Mouse (Mus musculus) embryonic facial prominence, embryonic 15.5 days (tissue): Measurements from ENCODE around the gene Grik3. TPM values are rescaled to one million over a fixed set of nuclear protein-coding genes. Genes with fewer than 3 reads are reported as not detected.

Experiments
- ATAC-seq: fragments of 200-750 bp; cut with Nextera tagmentation; 2 replicates; pipeline ENCODE4 v1.8.0; 2017; ENCODE audit warnings: low read depth, moderate TSS enrichment; ENCODE audit not compliant: insufficient number of reproducible peaks, low FRiP score, low TSS enrichment
- H3K27ac ChIP-seq: fragments of 300-500 bp; sonication (generic); replicated peaks from 2 replicates; pipeline ENCODE4 v1.5.1; 2015; ENCODE audit warnings: mild to moderate bottlenecking, inconsistent platforms
- H3K27me3 ChIP-seq: fragments of 300-500 bp; sonication (generic); 2 replicates; pipeline ENCODE4 v1.6.1; 2015; ENCODE audit warnings: inconsistent platforms
- H3K36me3 ChIP-seq: fragments of 300-500 bp; sonication (generic); 2 replicates; pipeline ENCODE4 v1.6.1; 2015; ENCODE audit warnings: mild to moderate bottlenecking, inconsistent platforms
- H3K4me1 ChIP-seq: fragments of 300-500 bp; sonication (generic); 2 replicates; pipeline ENCODE4 v1.6.1; 2015; ENCODE audit warnings: inconsistent platforms
- H3K4me2 ChIP-seq: fragments of 300-500 bp; sonication (generic); replicated peaks from 2 replicates; pipeline ENCODE4 v1.6.1; 2015; ENCODE audit warnings: mild to moderate bottlenecking, inconsistent platforms
- H3K4me3 ChIP-seq: fragments of 300-500 bp; sonication (generic); replicated peaks from 2 replicates; pipeline ENCODE4 v1.5.1; 2015; ENCODE audit warnings: mild to moderate bottlenecking, inconsistent platforms
- H3K9ac ChIP-seq: fragments of 300-500 bp; sonication (generic); 2 replicates; pipeline ENCODE4 v1.6.1; 2015; ENCODE audit warnings: inconsistent platforms
- H3K9me3 ChIP-seq: fragments of 300-500 bp; sonication (generic); replicated peaks from 2 replicates; pipeline ENCODE4 v1.6.1; 2016; ENCODE audit warnings: inconsistent platforms
- WGBS: fragments of 180-500 bp; shearing (Covaris S2); methylation state at CpG from one replicate; pipeline ENCODE4 v1.1.7; 2015; 5-methylcytosine and 5-hydroxymethylcytosine counted together
- microRNA-seq: library from miRNA; unstranded; fragments of <30 nt; microRNA quantifications from one replicate; pipeline ENCODE4, GENCODE M21; 2016; ENCODE audit warnings: borderline number of aligned reads
- polyA plus RNA-seq: library from polyadenylated mRNA; unstranded; fragments of >200 nt; fragmentation: Nextera tagmentation; extraction: Ambion mirVana; gene quantifications from 2 replicates; pipeline ENCODE4 v1.2.1, GENCODE M21; 2015

Gene Grik3
- polyA plus RNA-seq, 1 experiment from 2014 or later: 0.63 TPM

GRCm38 (mm10) chr4:125729305-125730220 lies 239.1 kb downstream of the Grik3 start:
- H3K9ac ChIP-seq: no peak overlapping the region
- no peaks in the 10 kb centered on the region for H3K9me3 ChIP-seq
- no peak overlapping the region for H3K27ac ChIP-seq
- no peaks in the 10 kb centered on the region for H3K36me3 ChIP-seq
- H3K4me1 ChIP-seq: peaks cover 19% of the 10 kb centered on the region
- peak overlapping the region; percentile 31 for H3K4me2 ChIP-seq
- H3K4me3 ChIP-seq: peak overlapping the region; percentile 22
- no peak for ATAC-seq
- WGBS: 5% methylated on average over 38 of the region's 38 CpGs
- H3K27me3 ChIP-seq: peaks cover 41% of the 10 kb centered on the region

- peaks cover 37% of the 10 kb centered on the region for H3K27me3 ChIP-seq
- no peak overlapping the region for H3K4me2 ChIP-seq
- no peaks in the 10 kb centered on the region for H3K36me3 ChIP-seq
- no peak for ATAC-seq
- 84% methylated on average over 6 of the region's 6 CpGs for WGBS
- no peak overlapping the region for H3K4me3 ChIP-seq
- H3K9ac ChIP-seq: no peak overlapping the region
- peaks cover 21% of the 10 kb centered on the region for H3K4me1 ChIP-seq
- H3K9me3 ChIP-seq: no peaks in the 10 kb centered on the region
- H3K27ac ChIP-seq: no peak overlapping the region
These were observed 240.3 kb downstream of the Grik3 start for GRCm38 (mm10) chr4:125730751-125731150.

- WGBS: 53% methylated on average over 4 of the region's 4 CpGs
- no peak overlapping the region for H3K27ac ChIP-seq
- no peaks in the 10 kb centered on the region; the same call in none of the 2 replicates for H3K27me3 ChIP-seq
- H3K4me1 ChIP-seq: 0 out of 2 replicates have a peak, but pooled peaks cover 2% of the 10 kb centered on the region
- no peaks in the 10 kb centered on the region for H3K36me3 ChIP-seq
- no peak overlapping the region for H3K9ac ChIP-seq
- ATAC-seq: no peak
- H3K4me2 ChIP-seq: no peak overlapping the region
- no peak overlapping the region for H3K4me3 ChIP-seq
- H3K9me3 ChIP-seq: no peaks in the 10 kb centered on the region
These were observed 246.3 kb downstream of the Grik3 start for GRCm38 (mm10) chr4:125736783-125737182.

- Histone ChIP-seq H3K36me3 (no peaks in the 10 kb centered on the region), H3K27ac (no peak overlapping the region), H3K27me3 (no peaks in the 10 kb centered on the region; the same call in 1 of the 2 replicates), H3K4me2 (no peak overlapping the region), H3K4me3 (no peak overlapping the region), H3K9me3 (no peaks in the 10 kb centered on the region), H3K9ac (no peak overlapping the region), H3K4me1 (0 out of 2 replicates have a peak, but pooled peaks cover 2% of the 10 kb centered on the region)
- 78% methylated on average over 4 of the region's 4 CpGs for WGBS
- ATAC-seq: no peak
These were observed 248.3 kb downstream of the Grik3 start for GRCm38 (mm10) chr4:125738825-125739224.

- Histone ChIP-seq H3K9me3 (no peaks in the 10 kb centered on the region), H3K4me2 (no peak overlapping the region), H3K36me3 (no peaks in the 10 kb centered on the region), H3K4me1 (no peaks in the 10 kb centered on the region), H3K4me3 (no peak overlapping the region), H3K9ac (no peak overlapping the region), H3K27me3 (no peaks in the 10 kb centered on the region; the same call in 1 of the 2 replicates), H3K27ac (no peak overlapping the region)
- no peak for ATAC-seq
- 86% methylated on average over 16 of the region's 16 CpGs for WGBS
These were observed 251.7 kb downstream of the Grik3 start for GRCm38 (mm10) chr4:125742162-125742571.

GRCm38 (mm10) chr4:125745902-125746301 lies 255.4 kb downstream of the Grik3 start:
- WGBS: 53% methylated on average over 3 of the region's 3 CpGs
- Histone ChIP-seq H3K9me3 (no peaks in the 10 kb centered on the region), H3K4me2 (no peak overlapping the region), H3K4me3 (no peak overlapping the region), H3K27me3 (no peaks in the 10 kb centered on the region), H3K27ac (no peak overlapping the region), H3K4me1 (no peaks in the 10 kb centered on the region), H3K9ac (no peak overlapping the region), H3K36me3 (no peaks in the 10 kb centered on the region)
- ATAC-seq: no peak

GRCm38 (mm10) chr4:125756393-125756792 lies 265.9 kb downstream of the Grik3 start:
- Histone ChIP-seq H3K27me3 (no peaks in the 10 kb centered on the region), H3K27ac (no peak overlapping the region), H3K4me1 (no peaks in the 10 kb centered on the region), H3K9me3 (no peaks in the 10 kb centered on the region), H3K4me2 (no peak overlapping the region), H3K9ac (no peak overlapping the region), H3K4me3 (no peak overlapping the region), H3K36me3 (no peaks in the 10 kb centered on the region)
- ATAC-seq: no peak
- WGBS: 81% methylated on average over 5 of the region's 5 CpGs

GRCm38 (mm10) chr4:125760326-125760725 lies 269.8 kb downstream of the Grik3 start:
- no peaks in the 10 kb centered on the region for H3K4me1 ChIP-seq
- H3K4me2 ChIP-seq: no peak overlapping the region
- 85% methylated on average over 4 of the region's 4 CpGs for WGBS
- no peaks in the 10 kb centered on the region for H3K9me3 ChIP-seq
- ATAC-seq: no peak
- no peaks in the 10 kb centered on the region for H3K36me3 ChIP-seq
- H3K27me3 ChIP-seq: no peaks in the 10 kb centered on the region
- H3K27ac ChIP-seq: no peak overlapping the region
- no peak overlapping the region for H3K9ac ChIP-seq
- no peak overlapping the region for H3K4me3 ChIP-seq

- Histone ChIP-seq H3K4me3 (no peak overlapping the region), H3K27me3 (no peaks in the 10 kb centered on the region), H3K27ac (no peak overlapping the region), H3K4me1 (no peaks in the 10 kb centered on the region), H3K9me3 (no peaks in the 10 kb centered on the region), H3K9ac (no peak overlapping the region), H3K36me3 (no peaks in the 10 kb centered on the region), H3K4me2 (no peak overlapping the region)
- 33% methylated on average over 5 of the region's 5 CpGs for WGBS
- ATAC-seq: no peak
These were observed 272.6 kb downstream of the Grik3 start for GRCm38 (mm10) chr4:125763056-125763455.

Small RNA genes lying within 50 kb of the gene (microRNA-seq; reads per million reads assigned to microRNA genes)
- not detected for gene Mir692-2
